Mouse (Mus musculus) T-helper 2 cell (primary cell): ENCODE results near the gene Ager.

Source experiments
- in situ Hi-C: fragments of 300-600 bp; cut with MboI, MseI; formaldehyde crosslinking; loops from one replicate; pipeline ENCODE4 v1.15.1; 2025; ENCODE audit warnings: high pct_unique_total_duplicates

Ager gene

DNA sequence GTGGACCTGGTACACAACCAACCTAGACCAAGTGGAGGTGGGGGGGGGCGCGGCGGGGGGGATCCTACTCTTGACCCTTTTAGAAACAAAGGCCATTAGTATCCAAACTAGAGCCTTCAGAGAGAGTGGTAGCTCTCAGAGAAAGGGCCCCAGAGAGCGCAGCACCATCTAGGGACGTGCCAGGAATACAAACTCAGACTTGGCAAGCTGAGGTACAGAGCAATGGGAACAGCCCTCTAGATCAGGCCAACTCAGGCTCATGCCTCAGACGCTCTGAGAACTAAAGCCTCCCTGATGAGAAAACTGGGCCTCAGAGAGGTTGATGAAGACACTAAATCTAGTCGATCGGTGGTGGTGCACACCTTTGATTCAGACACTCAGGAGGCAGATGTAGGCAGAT is 12.5 kb upstream of the Ager start:
- in situ Hi-C loops: no loop called here

DNA sequence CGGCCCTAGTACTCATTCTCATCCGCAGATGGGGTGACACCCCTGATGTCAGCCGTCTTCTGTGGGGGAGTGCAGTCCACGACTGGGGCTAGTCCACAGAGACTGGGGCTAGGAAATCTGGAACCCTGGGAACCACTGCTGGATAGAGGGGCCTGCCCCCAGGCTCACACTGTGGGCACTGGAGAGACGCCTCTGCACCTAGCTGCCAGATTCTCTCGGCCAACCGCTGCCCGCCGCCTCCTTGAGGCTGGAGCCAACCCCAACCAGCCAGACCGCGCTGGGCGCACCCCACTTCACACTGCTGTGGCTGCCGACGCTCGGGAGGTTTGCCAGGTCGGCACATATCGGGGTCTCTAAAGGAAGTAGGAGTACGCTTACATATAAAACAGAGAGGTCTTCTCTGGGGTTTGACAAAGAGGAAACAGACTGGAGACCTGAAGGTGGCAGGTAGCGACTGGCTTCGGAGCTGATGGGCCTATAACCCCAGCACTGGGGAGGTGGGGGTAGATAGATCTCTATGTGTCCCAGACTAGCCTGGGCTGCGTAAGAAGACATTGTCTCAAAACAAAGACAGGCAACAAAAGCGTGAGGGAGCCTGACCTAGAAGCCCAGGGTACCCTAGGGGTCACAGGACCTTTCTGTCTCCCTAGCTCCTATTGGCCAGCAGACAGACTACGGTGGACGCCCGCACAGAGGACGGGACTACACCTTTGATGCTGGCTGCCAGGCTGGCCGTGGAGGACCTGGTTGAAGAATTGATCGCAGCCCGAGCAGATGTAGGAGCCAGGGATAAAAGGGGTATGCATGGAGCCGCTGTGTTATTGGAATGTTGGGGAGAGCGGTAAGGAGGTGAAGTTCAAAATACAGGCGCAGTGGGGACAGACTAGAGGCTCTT is 11.5 kb upstream of the Ager start:
- in situ Hi-C loops: no loop called here

- in situ Hi-C loops: no loop called here
These were observed 10.8 kb upstream of the Ager start for GRCm38 (mm10) chr17:34586796-34587422.

- in situ Hi-C loops: no loop called here
These were observed 10.2 kb upstream of the Ager start for GRCm38 (mm10) chr17:34587423-34587811.

DNA sequence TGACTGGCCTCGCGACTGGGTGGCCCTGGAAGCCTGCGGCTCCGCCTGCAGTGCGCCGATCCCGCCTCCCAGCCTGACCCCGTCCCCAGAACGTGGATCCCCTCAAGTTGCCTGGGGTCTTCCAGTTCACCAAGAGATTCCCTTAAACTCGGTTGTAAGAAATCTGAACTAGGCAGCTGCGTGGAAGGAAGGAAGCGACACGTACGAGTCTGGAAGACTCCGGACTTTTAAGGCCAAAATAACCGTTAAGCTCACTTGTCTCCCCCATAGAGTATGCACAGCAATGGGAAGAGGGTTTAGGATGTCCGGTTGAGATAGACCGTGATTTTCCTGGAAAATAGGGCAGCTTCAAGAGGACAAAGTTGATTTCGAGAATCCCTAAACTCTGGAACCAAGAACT is 9.8 kb upstream of the Ager start:
- in situ Hi-C loops: no loop called here

DNA sequence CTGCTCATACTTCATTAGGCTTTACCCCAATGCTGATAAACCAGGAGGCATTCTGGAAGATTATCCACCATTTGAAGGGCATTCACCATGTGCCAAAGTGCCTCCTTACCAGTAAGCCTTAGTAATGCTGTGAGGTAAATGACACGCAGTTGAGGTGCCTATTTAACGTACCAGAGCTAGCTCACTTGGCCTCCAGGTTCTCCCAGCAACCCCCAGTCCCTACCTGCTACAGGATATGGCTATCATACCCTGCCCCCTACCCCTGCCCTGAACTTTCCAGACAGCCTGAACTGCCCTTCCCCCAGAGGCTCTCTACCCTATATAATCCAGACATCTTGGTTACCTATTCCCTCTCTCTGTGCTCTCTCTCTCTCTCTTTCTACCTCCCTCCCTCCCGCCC is 8.9 kb upstream of the Ager start:
- in situ Hi-C loops: no loop called here

GRCm38 (mm10) chr17:34589206-34589605 is 8.5 kb upstream of the Ager start:
- in situ Hi-C loops: no loop called here

DNA sequence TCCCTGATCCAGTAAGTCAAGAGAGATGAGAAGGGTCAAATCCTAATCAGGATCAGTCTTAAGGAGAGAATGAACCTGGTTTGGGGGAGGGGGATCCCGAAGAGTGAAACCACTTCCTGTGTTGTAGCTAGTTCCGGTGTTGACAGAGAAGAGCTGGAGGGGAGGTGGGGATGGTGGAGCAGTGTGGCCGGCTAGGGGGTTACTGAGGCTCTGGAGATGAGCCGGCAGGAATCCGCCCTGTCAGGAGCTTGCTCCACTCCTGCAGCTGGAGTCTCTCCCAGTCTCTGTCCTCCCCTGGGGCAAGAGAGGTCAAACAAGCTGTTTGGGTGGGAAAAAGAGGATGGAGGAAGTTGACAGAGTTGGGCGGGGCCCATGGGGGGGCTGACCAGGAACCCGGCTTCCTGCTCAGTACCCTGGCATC is 8.0 kb upstream of the Ager start, which contains the start of gene Gpsm3:
Gene Gpsm3, plus strand, starts transcription at position 126 of the 421 bp plus-strand sequence.
- in situ Hi-C loops: no loop called here

GRCm38 (mm10) chr17:34590154-34590987 is 7.3 kb upstream of the Ager start:
- in situ Hi-C loops: no loop called here

DNA sequence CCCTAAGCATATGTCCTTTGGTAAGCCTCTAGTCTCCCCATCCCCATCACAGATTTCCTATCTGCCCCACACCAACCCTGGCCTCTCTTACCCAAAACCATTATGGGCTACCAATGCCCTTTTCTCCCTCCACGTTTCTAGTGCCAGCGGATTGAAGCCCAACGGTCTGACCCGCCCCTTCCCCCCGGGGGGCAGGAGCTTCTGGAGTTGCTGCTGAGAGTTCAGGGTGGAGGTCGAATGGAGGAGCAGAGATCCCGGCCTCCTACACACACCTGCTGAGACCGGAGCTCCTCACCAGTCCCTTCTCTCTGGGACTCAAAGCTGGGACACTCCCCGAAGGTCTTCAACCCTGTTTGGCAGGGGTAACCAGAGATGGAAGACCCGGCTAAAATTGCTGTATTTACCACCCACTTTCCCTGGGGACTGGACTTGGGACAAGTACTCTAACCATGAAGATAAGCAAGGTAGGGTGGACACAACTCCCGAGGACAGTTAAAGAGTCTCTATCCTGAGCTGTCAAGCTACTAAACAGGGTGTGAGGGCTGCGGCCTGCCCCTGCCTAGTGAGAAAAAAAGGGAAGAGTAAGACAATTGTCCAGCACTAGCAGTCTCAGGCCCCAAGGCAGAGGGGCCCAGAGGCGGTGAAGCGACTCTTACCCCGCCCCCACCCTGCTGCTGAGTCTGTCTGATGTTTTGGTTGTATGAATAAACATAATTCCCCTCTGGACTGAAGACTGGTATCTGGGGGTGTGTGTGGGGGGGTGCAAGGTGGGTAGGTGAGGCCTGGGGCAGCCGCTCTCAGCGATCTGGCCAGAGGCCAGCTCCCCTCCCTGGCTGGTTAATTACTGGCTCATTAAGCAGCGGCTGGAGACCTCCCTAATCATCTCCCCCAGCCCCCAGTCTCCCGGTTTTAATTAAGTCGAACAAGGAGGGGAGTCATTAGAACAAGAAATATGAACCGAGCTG is 6.4 kb upstream of the Ager start, which contains the start of gene Pbx2:
Gene Pbx2, plus strand, starts transcription at position 238 of the 965 bp plus-strand sequence.
- in situ Hi-C loops: no loop called here

DNA sequence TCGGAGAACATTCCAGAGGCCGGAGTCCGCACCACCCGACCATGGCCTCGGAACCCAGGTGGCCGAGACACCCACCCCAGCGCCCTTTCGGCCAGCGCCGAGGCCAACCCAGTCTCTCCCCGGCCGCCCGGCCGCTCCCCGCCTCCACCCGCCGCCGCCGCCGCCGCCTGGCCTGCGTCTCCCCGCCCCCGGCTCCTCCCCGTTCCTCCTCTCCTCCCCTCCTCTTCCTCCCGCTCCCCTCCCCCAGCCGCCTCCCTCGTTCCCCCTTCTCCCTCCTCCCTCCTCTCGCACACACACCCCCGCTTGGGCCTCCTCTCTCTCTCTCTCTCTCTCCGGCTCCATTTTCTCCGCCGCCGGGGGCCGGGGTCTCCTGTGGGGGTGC is 5.7 kb upstream of the Ager start:
- in situ Hi-C loops: no loop called here

DNA sequence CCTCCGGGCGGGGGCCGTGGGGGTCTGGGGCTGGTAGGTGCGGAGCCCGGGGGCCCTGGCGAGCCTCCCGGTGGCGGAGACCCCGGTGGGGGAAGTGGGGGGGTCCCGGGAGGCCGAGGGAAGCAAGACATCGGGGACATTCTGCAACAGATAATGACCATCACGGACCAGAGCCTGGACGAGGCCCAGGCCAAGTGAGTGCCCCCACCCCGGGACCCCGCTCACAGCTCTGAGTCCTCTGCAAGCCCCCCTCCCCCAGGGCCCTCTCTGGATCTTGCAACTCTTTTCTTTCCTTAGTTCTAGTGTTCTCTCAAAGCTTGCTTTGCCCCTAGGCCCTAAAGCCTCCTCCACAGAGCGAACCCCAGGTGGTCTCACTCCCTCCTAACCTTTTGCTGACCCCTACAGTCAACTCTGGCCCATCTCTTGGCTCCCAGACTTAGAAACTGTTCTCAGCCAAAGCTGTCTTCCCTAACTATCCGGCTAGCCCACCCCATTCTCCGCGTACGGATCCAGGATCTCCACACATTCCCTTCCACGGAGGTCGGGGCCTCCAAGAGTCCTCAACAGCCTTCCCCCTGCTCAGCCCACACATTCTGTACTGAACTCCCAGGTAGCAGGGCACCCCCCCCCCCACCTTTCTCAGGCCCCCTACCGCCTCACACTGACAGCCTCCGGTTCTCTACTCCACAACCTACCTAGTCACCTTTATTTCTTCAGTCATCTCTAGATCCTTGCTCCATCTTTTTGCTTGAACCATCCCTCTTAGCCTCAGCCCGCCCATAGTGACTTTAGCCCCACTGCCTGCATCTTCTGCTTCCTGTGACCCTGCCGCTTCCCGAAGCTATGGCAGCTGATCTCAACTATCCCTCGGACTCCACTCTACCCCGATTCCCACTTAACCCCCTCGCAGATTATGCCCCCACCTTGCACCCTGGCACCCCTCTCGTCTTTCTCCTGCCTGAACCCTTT is 4.8 kb upstream of the Ager start:
- in situ Hi-C loops: no loop called here

DNA sequence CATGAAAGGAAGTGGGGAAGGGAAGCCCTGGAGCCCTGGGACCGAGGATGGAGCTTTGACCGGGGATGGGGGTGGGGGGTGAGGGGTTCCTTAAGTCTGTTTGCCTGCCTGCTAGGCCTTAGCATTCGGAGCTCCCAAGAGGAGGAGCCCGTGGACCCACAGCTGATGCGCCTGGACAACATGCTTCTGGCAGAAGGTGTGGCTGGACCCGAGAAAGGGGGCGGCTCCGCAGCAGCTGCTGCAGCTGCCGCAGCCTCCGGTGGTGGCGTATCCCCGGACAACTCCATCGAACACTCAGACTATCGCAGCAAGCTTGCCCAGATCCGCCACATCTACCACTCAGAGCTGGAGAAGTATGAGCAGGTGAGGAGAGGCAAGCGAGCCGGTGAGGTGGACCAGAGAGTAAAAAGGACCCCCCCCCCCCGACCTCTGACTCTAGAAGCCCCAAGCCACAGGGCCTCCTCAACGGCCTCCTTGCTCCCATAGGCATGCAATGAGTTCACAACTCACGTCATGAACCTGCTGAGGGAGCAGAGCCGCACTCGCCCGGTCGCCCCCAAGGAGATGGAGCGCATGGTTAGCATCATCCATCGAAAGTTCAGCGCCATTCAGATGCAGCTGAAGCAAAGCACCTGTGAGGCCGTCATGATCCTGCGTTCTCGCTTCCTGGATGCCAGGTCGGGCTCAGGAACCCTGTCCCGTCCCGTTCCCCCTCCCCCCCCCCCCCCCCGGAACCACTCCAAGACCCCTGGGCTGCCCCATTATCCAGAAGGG is 3.7 kb upstream of the Ager start:
- in situ Hi-C loops: no loop called here

- in situ Hi-C loops: no loop called here
These were observed 1.6 kb upstream of the Ager start for GRCm38 (mm10) chr17:34596098-34596497.

DNA sequence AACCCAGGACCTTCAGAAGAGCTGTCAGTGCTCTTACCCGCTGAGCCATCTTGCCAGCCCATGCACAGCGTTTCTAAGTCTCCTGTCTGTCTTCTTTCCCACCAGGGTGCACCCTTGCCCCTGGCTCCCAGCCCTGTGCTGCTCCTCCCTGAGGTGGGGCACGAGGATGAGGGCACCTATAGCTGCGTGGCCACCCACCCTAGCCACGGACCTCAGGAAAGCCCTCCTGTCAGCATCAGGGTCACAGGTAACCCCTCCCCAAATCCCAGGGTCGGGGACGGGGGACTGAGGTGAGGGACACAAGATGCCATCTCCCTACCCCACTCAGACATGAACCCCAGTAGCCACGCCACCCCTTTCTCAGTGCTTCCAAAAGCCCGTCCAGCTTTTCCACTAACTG is 2.2 kb downstream of the Ager start:
- in situ Hi-C loops: no loop called here

GRCm38 (mm10) chr17:34601796-34602195 is 4.1 kb downstream of the Ager start:
- in situ Hi-C loops: no loop called here

GRCm38 (mm10) chr17:34603375-34604060 is 5.9 kb downstream of the Ager start, which contains the start of gene Rnf5:
TSS of gene Rnf5 (minus strand) at chr17:34603690.
- in situ Hi-C loops: no loop called here

- in situ Hi-C loops: no loop called here
These were observed 6.4 kb downstream of the Ager start, which contains the start of gene Agpat1 for GRCm38 (mm10) chr17:34604061-34604508. TSS of gene Agpat1 (plus strand) at chr17:34604262.
